Mouse (Mus musculus) neural tube, embryonic 10.5 days (tissue): ENCODE data around the gene Ubxn6.
A peak's percentile ranks its signal among the peaks of the same experiment; 100 is the strongest.

Experiments
- DNase-seq: peaks from one replicate; pipeline ENCODE4 v3.0.0-alpha.2; 2017; ENCODE audit warnings: low spot score; ENCODE audit errors: extremely low spot score

The Ubxn6 gene

GRCm38 (mm10) chr17:56055945-56056678, 18.7 kb downstream of the Ubxn6 start:
- DNase-seq, result no peak

DNA sequence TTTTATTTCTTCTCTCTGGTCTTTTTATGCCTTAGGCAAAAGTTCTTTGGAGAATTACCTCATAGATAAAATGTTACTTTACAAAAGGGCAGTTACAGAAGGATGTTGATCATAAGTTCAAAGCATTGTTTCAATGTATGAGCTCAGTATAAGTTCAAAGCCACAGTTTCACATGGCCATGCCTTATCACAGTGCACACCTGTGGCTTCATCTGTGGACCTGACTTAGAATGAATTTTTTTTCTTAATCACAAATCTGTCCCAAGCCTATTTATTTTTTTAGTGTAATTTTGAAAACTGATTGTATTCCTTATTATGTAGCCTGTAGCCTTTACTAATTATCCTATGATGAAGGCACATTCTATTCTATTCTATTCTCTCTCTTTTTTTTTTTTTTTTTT, 19.9 kb downstream of the Ubxn6 start:
- DNase-seq, result no peak

DNA sequence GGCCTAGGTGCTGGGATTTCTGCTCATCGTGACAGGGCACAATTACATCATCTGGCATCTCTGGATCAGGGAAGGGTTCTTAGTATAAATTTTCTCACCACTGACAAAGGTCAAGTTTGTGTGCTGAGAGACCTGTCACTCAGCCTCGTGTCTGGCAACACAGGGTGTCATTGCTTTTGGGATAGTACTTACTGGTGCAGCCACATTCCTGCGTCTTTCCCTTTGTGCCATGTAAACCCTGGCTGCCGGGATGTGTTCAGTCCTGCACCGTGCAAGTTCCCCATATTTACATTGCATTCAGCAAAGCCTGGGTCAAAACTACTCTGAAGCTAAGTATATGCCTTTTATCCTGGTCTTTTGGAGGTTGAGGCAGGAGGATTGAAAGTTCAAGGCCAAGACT, 23.5 kb downstream of the Ubxn6 start:
- no peak for DNase-seq

GRCm38 (mm10) chr17:56040857-56041163, 34.0 kb downstream of the Ubxn6 start:
- DNase-seq, result no peak

GRCm38 (mm10) chr17:56040030-56040856, 34.6 kb downstream of the Ubxn6 start, which contains the start of gene Chaf1a:
Chaf1a (plus strand) TSS chr17:56040439.
- peak; percentile 95 for DNase-seq

DNA sequence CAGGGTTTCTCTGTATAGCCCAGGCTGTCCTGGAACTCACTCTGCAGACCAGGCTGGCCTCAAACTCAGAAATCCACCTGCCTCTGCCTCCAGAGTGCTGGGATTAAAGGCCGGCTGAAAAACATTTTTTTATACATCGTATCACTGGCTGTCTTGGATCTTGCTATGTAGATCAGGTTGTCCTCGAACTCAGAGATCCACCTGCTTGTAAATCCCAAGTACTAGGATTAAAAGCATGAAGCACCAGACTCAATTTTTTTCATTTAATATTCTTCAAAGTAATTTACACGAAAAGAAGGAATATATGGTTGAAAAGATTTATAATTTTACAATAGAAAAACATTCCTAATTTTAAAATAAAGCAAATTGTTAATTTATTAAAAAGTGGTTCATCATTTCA, 35.5 kb downstream of the Ubxn6 start:
- DNase-seq, result no peak

- DNase-seq, result no peak
Observed at GRCm38 (mm10) chr17:56038583-56039261, 36.1 kb downstream of the Ubxn6 start.

- no peak for DNase-seq
Observed at GRCm38 (mm10) chr17:56036901-56037287, 37.9 kb downstream of the Ubxn6 start.

GRCm38 (mm10) chr17:56036176-56036900, 38.5 kb downstream of the Ubxn6 start, which contains the start of gene Sh3gl1:
Sh3gl1 (minus strand) TSS chr17:56036635.
- peak; percentile 100 for DNase-seq

DNA sequence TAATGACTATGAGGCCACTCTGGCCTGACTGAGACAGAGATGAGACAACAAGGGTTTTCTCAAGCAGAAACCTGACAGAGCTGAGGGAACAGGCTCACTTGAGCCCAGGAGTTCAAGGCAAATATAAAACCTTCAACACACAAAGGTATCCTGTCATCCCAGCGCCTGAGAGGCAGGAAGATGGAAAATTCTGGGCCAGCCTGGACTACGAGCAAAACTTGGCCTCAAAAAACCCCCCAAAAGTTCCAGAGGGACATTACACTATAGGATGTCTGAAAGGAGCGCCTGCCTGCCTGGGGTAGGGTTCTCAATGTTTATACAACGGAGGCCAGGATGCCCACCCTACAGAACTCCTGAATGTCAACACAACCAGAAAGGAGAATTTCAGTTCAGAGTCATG, 39.6 kb downstream of the Ubxn6 start:
- no peak for DNase-seq

DNA sequence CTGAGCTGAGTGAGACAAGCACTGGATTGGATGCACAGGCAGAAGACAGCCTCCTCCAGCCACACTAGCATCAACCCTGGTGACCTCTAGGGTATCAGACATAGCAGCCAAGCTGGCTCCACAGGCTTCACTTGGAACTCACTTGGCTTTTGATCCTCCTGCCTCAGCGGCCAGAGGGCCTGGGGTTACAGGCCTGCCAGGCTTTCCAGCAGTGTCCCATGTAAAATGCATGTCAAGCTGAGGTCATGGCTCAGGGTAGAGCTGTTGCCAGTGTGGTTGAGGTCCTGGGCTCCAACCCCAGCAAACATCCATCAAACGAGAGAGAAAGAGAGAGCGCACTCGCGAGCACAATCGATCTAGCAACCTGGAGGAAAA, 40.1 kb downstream of the Ubxn6 start:
- DNase-seq, result no peak

- DNase-seq, result no peak
Observed at GRCm38 (mm10) chr17:56034040-56034725, 40.6 kb downstream of the Ubxn6 start.

GRCm38 (mm10) chr17:56032831-56033230, 42.0 kb downstream of the Ubxn6 start:
- DNase-seq, result no peak

GRCm38 (mm10) chr17:56032127-56032733, 42.6 kb downstream of the Ubxn6 start:
- DNase-seq, result no peak

DNA sequence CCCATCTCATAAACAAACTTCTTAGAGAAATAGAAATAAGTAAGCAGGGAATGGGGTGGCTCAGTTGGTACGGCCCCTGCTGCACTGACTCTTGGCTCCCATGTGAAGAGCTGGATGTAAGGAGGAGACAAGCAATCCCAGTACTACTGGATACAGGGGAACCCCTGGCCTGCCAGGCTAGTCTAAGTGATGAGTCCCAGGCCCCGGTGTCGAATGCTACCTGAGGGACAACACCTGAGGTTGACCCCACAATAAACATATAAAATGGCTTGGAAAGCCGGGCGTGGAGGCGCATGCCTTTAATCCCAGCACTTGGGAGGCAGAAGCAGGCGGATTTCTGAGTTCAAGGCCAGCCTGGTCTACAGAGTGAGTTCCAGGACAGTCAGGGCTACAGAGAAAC, 43.4 kb downstream of the Ubxn6 start:
- DNase-seq, result no peak

DNA sequence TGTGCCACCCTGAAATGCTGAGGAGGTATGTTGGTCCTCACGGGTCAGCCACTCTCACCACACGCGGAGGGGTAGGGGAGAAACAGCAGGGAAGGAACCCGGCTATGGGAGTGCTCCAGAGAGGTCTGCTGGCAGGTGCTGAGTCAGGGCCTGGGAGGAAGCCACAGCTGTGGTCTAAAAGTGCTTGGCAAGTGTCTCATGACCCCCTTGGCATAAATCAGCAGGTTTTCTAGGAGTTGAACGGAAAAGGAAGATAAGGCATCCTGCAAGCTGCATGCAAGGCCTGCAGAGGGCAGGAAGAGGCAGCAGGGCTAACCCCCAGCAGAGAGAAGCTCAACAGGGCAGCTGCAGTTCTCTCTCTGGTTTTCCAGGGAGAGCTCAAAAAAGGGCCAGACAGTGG, 43.9 kb downstream of the Ubxn6 start:
- DNase-seq, result no peak

- no peak for DNase-seq
Observed at GRCm38 (mm10) chr17:56030238-56030870, 44.5 kb downstream of the Ubxn6 start.

GRCm38 (mm10) chr17:56027801-56028441, 46.9 kb downstream of the Ubxn6 start:
- DNase-seq, result no peak

GRCm38 (mm10) chr17:56026881-56027280, 47.9 kb downstream of the Ubxn6 start:
- no peak for DNase-seq

DNA sequence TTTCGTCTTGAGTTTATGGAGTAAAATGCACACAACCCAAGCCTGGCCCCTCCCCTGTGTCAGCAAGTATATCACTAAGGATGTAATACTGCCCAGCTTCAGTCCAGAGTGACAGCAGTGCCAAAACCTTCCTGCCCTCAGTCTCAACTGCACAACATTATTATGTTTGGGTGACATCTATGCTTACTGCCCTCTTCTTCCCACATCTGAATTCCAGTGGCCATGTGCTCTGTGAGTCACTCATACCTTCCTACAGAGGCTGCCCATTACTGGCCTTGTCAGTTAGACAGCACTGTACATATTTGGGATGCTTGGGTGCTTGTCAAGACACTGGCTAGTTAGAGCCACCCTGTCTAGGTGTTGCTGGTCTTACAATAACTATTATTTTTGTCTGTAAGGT, 48.5 kb downstream of the Ubxn6 start:
- DNase-seq, result no peak
